Mouse (Mus musculus): ENCODE measurements around the gene Igf2bp3.

The Igf2bp3 gene

GRCm38 (mm10) chr6:49131855-49132254 lies 82.9 kb downstream of the Igf2bp3 start:
- no peak for DNase-seq

DNA sequence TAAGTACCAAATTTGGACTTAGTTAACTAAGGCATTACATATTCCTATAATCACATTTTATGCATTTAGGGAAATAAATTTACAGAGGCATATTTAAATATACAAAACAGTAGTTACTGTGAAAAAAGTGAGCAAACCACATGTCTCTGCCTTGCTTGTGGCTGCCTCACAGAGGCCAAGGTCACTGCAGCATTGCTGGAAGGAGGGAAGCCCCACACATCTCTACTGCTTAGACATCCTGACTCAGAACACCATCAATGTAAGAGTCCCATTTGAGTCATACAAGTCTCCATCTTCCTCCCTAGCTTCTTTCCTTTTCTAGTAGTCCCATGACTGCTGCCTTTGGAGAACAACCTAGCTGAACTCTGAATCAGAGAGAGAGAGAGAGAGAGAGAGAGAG lies 84.4 kb downstream of the Igf2bp3 start:
- DNase-seq = no peak

DNA sequence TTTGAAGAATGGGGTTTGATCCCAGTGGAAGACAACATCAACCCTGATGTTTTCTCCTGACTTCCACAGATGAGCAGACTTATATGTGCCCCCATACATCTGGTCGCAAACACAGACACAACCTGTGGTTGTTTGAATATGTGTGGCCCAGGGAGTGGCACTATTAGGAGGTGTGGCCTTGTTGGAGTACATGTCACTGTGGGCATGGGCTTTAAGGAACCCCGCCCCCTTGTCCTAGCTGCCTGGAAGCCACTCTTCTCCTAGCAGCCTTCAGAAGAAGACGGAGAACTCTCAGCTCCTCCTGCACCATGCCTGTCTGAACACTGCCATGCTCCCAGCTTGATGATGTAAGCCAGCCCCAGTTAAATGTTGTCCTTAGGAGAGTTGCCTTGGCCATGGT lies 94.4 kb downstream of the Igf2bp3 start:
- DNase-seq = no peak

DNA sequence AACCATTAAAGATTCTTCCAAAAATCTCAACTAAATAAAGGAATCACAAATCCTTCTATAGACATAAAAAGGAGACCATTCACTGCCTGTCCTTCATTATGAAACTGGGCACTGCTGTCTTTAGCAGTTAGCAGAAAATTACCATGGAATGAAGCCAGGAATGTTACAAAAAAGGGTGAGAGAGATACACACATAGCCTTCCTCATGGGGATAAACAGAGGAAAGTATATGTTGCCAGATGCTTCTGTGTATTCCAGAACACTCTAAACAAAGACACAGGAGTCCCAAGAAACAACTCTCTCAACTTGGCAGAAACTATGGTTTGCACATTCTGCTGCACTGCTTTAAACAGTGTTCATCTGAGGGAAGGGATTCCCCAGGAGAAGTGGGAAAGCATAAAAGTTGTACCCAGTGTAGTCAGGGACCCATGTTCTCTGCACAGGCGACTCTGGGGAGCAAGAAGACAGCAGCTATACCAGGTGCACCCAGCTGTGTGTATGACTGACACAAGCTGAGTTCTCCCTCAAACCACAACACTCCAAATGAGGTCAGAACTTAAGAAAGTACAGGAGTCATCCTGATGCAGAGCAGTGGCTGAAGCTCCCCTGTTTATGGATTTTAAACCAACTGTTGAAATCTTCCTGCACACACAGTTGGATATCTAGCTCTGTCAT lies 95.2 kb downstream of the Igf2bp3 start:
- peak in 1 of 2 experiments; percentile 15 for DNase-seq

DNA sequence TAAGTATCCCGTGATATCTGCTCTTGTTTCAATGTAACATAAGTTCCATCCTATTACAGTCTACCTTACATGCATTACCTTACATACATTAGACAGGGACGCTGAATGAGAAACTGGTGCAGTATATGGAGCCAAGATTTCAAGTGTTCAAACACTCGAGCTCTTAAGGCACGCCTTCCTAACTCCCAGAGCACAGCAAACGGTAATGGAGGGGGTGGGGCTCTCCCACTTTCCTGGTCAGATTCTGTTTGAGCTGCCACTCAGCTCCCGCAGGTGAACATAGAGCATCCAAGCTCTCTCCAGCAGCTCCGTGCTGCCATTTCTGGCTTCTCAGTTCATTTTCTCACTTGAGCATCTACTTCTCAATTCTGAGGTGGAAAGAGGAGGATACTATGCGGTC lies 96.3 kb downstream of the Igf2bp3 start:
- DNase-seq = no peak

DNA sequence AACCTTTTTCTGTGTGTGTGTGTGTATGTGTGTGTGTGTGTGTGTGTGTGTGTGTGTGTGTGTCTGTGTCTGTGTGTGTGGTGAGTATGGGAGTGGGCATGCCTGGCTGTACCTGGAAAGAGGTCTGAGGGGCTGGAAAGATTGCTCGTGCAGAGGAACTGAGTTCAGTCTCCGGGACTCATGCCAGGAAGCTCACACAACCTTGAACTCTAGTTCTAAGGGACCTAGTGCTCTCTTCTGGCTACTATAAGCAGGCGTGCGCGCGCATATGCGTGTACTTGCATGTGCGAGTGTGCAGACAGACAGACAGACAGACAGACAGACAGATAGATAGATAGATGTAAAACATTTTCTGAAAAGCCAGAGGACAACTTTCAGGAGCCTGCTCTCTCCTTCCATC lies 98.5 kb downstream of the Igf2bp3 start:
- DNase-seq = no peak

GRCm38 (mm10) chr6:49115550-49115949 lies 99.2 kb downstream of the Igf2bp3 start:
- no peak for DNase-seq

GRCm38 (mm10) chr6:49114457-49114856 lies 100.3 kb downstream of the Igf2bp3 start:
- no peak for DNase-seq

DNA sequence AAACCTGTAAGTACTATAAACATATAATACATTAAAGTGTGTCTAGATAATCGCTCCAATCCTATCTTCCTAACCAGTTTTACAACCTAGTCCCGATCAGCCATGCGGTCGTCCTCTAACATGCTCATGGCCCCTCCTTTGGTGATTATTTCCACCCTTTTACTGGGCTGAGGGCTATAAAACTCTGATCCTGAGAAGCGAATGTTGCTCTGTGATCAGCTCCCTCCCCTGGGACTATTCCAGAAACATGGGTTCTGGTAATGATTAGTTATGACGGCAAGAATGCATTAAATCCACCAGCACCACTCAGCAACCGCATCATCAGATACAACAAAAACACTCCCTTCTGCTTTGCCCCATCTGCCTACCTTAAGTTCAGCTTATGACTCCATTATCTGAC lies 100.9 kb downstream of the Igf2bp3 start:
- DNase-seq = no peak

GRCm38 (mm10) chr6:49109196-49109595 lies 105.6 kb downstream of the Igf2bp3 start:
- no peak for DNase-seq

DNA sequence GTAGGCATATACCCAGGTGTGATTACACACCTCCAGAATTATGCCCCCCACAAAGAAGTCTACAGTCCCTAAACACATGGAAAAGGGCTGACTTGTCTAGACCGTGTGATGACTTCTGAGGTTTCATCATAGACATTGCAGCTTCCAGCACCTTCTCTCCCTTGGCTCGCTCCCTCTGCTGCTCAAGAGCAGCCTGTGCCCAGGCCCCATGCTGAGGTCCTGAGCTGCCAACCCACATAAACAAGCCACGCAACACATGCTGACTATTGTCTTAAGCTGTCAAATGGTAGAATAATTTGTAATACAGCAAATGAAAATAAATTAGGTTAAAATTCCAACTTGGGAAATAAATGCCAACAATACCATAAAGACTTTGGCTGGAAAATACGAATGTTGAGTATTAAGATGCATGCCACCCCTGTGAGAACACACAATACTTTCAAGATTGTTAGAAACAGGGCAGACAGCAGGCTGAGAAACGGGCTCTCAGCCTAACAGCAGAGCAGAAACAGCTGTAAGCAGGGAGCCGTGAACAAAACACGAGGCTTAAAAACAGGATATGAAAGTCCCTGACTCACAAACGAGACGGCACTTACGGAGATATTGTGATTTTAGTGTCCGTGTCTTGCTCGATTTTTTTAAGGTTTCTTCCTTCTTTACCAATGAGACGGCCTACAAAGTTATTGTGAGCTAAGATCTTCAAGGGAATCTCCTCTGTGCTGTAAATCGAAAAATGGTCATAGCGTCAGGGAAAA lies 107.8 kb downstream of the Igf2bp3 start:
- no peak for DNase-seq

- DNase-seq = no peak
Observed at GRCm38 (mm10) chr6:49099086-49099485, 115.7 kb downstream of the Igf2bp3 start.

DNA sequence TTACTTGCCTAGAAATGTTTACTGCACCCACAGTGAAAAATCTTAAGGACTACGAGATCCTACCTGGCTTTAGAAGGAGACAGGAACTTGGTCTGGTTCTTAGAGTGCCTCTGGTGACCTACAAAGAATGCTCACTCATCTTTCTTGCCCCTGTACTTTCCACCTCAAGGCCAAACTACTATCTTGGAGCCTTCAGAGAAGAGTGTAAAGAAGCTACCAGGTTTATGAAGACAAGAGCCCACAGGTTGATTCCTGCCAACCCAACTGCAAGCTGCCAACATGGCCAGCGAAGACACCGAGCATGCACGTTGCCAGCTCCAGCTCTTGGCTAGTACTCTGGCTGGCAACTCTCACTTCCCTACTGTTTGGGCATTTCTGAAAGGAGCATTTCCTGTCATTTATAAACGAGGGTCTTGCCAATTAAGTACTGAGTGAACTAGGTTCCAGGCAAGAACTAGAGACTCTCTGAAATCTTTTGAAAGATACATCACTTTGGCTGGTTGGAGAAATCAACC lies 117.1 kb downstream of the Igf2bp3 start:
- no peak for DNase-seq

GRCm38 (mm10) chr6:49096933-49097461 lies 117.8 kb downstream of the Igf2bp3 start:
- DNase-seq = peak in 1 of 2 experiments; percentile 9

GRCm38 (mm10) chr6:49096421-49096820 lies 118.3 kb downstream of the Igf2bp3 start:
- DNase-seq = no peak

GRCm38 (mm10) chr6:49094968-49095367 lies 119.8 kb downstream of the Igf2bp3 start:
- DNase-seq = no peak

DNA sequence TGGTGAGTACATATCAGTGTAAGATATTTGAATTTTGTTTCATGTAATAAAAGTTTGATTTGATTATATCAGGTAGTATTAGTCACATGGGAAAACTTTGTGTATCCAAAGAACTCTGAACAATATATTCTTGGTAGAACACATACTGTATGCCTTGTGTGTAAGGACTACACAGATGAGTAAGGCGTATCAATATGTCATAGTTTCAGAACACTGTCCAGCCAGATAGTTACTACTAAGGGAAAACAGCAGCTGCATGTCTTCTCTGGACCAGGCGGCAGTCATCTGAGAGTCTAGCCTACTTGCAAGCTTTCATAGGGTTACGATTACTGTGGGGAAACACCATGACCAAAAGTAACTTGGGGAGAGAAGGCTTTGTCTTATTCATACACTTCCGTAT lies 131.7 kb downstream of the Igf2bp3 start:
- no peak for DNase-seq

DNA sequence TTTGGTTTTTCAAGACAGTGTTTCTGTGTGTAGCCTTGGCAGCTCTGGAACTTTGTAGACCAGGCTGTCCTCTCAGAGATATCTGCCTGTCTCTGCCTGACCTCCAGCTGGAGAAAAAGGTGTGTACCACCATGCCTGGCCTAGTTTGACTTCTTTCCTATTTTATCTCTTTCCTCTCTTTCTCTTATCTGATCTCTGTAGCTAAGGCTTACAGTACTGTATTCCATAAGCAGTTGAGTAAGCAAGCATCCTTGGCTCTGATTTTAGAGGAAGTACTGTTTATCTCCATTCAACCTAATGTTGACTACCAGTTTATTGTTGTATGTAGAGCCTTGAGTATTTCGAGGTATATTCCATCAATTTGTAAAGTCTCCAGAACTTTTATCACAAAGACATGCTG lies 135.4 kb downstream of the Igf2bp3 start:
- DNase-seq = no peak

DNA sequence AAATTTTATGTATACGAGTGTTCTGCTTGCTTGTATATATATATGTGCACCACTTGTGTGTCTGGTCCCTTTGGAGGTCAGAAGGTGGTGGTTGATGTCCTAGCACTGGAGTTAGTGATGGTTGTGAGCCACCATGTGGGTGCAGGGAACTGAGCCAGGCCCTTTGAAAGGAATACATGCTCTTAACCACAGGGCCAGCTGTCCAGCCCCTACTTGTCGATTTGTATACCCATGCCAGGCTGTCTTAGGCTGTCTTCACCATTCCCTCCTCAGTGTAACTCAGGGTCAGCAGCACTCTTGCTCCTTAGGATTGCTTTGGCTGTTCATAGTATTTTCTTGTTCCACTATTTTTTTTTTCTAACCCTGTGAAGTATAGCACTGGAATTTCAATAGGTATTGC lies 136.9 kb downstream of the Igf2bp3 start:
- no peak for DNase-seq

DNA sequence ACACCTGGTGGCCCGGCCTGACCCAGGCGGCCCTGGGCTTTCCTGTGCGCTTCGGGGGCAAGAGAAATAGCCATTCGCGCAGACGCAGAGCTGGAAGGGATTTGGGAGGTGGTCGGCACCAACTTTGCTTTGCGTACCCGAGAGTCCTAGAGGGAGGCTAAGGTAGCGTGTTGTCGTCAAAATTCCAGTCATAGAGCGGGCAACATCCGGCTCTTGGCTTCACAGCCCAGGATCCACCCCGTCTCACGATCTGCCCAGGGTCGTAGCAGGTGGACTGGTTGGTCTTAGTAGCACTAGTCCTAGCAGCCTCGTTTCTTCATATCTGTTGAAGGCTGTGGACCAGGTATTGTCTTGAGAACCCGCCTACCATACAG lies 140.7 kb downstream of the Igf2bp3 start:
- peak in 1 of 2 experiments; percentile 38 for DNase-seq

- DNase-seq = peak; percentile 82 to 89
Observed at GRCm38 (mm10) chr6:49073304-49074116, 141.2 kb downstream of the Igf2bp3 start, which contains the start of gene Malsu1. Gene Malsu1 (plus strand): TSS chr6:49073795.

GRCm38 (mm10) chr6:49068361-49068760 lies 146.4 kb downstream of the Igf2bp3 start:
- no peak for DNase-seq
